Mouse (Mus musculus) layer of hippocampus, postnatal 14 days (tissue): ENCODE data around the gene Lin9. TPM values are rescaled to one million over a fixed set of nuclear protein-coding genes. Genes with fewer than 3 reads are reported as not detected.
"Not testable (repeated sequence)": the region's sequence is repeated elsewhere in the genome, so short reads cannot be mapped to it uniquely, and the experiment has no call there.

Source experiments
- DNase-seq, 2 experiments: peaks; one replicate each; pipeline ENCODE4 v3.0.0; 2021 to 2022; ENCODE audit warnings: low spot score in 2 of 2, mixed read lengths in 1 of 2
- long read RNA-seq, 2 experiments: library from polyadenylated mRNA; stranded (forward); transcript quantifications; one replicate each; pipeline ENCODE4 v2.0.0; 2021
- total RNA-seq, 2 experiments: library from RNA; stranded (reverse); gene quantifications; 2 replicates each; pipeline ENCODE4 v1.2.3; 2021

Gene Lin9
- 1 to 10 TPM; 3.0 to 4.0 TPM for total RNA-seq
- long read RNA-seq, experiment 1, partial matches to known transcripts, result 0 of 3 reads
- long read RNA-seq, experiment 1, other reads (novel, unspliced or antisense), result 3 of 3 reads
- long read RNA-seq, experiment 2, partial matches to known transcripts, result 0 of 8 reads
- long read RNA-seq, experiment 2, other reads (novel, unspliced or antisense), result 4 of 8 reads

- DNase-seq, result peak; percentile 85 to 88
Observed at GRCm38 (mm10) chr1:180641137-180641517, at the start of gene Lin9. Lin9 (plus strand) TSS chr1:180641150.

GRCm38 (mm10) chr1:180600578-180600977 lies 40.4 kb upstream of the Lin9 start:
- DNase-seq, result no peak

GRCm38 (mm10) chr1:180601806-180602205 lies 39.1 kb upstream of the Lin9 start:
- no peak for DNase-seq

- peak; percentile 50 to 64 for DNase-seq
Observed at GRCm38 (mm10) chr1:180604579-180604978, 36.4 kb upstream of the Lin9 start.

- DNase-seq, result no peak
Observed at GRCm38 (mm10) chr1:180606106-180606505, 34.8 kb upstream of the Lin9 start.

GRCm38 (mm10) chr1:180606796-180607577 lies 34.0 kb upstream of the Lin9 start:
- no peak for DNase-seq

- DNase-seq, result no peak
Observed at GRCm38 (mm10) chr1:180607578-180607879, 33.4 kb upstream of the Lin9 start.

- not testable (repeated sequence) for DNase-seq
Observed at GRCm38 (mm10) chr1:180611842-180612241, 29.1 kb upstream of the Lin9 start.

GRCm38 (mm10) chr1:180616762-180617161 lies 24.2 kb upstream of the Lin9 start:
- no peak for DNase-seq

- no peak for DNase-seq
Observed at GRCm38 (mm10) chr1:180622389-180622788, 18.6 kb upstream of the Lin9 start.

GRCm38 (mm10) chr1:180623911-180624310 lies 17.0 kb upstream of the Lin9 start:
- no peak for DNase-seq

GRCm38 (mm10) chr1:180626141-180626540 lies 14.8 kb upstream of the Lin9 start:
- DNase-seq, result no peak

- not testable (repeated sequence) for DNase-seq
Observed at GRCm38 (mm10) chr1:180637796-180638195, 3.2 kb upstream of the Lin9 start.

- DNase-seq, result no peak
Observed at GRCm38 (mm10) chr1:180639416-180640401, 1.2 kb upstream of the Lin9 start.

GRCm38 (mm10) chr1:180640605-180641125 lies 285 bp upstream of the Lin9 start:
- peak in 1 of 2 experiments; percentile 10 for DNase-seq

GRCm38 (mm10) chr1:180641518-180642227 lies 723 bp downstream of the Lin9 start:
- DNase-seq, result peak in 1 of 2 experiments; percentile 4

- no peak for DNase-seq
Observed at GRCm38 (mm10) chr1:180642228-180642564, 1.2 kb downstream of the Lin9 start.

- no peak for DNase-seq
Observed at GRCm38 (mm10) chr1:180691284-180691683, 50.3 kb downstream of the Lin9 start.

- no peak for DNase-seq
Observed at GRCm38 (mm10) chr1:180696626-180697352, 55.8 kb downstream of the Lin9 start, which contains the start of gene Mixl1. Mixl1 (minus strand) TSS chr1:180697034.

- no peak for DNase-seq
Observed at GRCm38 (mm10) chr1:180698063-180698462, 57.1 kb downstream of the Lin9 start.
